Mouse (Mus musculus): ENCODE measurements at regions not wholly inside any gene's neighbourhood (a gene's known extent, or its start where the extent isn't known, plus 50 kb on each side); places are given as distances from the start of the nearest gene placed in this dataset.

DNA sequence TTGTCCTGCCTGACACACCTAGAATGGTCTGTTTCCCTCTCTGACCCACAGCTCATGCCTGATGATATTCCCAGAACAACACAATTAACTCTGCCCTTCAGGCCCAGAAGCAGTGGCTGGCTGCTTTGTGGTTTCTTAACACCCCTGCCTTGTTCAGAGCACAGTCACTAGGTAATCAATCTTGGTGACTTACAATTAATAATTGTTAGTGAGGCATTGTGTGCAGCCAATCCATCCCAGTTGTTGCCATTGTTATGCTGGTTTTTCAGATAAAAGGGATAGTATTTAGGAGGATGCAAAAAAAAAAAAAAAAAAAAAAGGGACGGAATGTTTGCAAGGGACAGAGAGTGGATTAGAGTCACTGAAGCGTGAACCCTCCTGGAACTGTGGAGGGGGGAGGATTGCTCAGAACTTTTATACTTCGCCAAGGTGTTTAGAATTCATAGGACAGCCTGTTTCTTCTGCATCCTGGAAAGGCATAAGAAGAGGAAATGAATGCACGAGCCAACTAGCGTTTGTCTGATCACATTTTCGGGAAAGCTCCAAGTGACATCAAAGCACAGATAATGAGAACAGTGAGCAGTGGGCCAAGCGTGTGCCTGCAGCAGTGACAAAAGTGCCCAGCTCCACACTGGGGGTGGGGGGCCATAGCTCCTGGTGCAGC, 475.3 kb downstream of the Nedd1 start:
- TF ChIP-seq POLR2AphosphoS2 (IDR thresholded peaks at IDR 0.05; ENCODE audit: insufficient read length, low read depth) (no peak), E2F4 (IDR thresholded peaks at IDR 0.05; ENCODE audit: insufficient read depth) (no peak), MYOD1 (IDR thresholded peaks at IDR 0.05; ENCODE audit: control insufficient read depth in 1 of 3, insufficient read length in 2 of 3, low read depth in 2 of 3) (no peak), USF1 (IDR thresholded peaks at IDR 0.05; ENCODE audit: low read depth) (no peak), SRF (IDR thresholded peaks at IDR 0.05; ENCODE audit: control insufficient read depth, insufficient read length, low read depth) (no peak), POLR2A (IDR thresholded peaks at IDR 0.05; ENCODE audit: insufficient read length, low read depth) (no peak), MAX (IDR thresholded peaks at IDR 0.05; ENCODE audit: low read depth) (no peak)

Data from myocyte (in vitro differentiated cells).